9 mouse cellular contexts compared by ENCODE assay signal in the genomic region with DNA sequence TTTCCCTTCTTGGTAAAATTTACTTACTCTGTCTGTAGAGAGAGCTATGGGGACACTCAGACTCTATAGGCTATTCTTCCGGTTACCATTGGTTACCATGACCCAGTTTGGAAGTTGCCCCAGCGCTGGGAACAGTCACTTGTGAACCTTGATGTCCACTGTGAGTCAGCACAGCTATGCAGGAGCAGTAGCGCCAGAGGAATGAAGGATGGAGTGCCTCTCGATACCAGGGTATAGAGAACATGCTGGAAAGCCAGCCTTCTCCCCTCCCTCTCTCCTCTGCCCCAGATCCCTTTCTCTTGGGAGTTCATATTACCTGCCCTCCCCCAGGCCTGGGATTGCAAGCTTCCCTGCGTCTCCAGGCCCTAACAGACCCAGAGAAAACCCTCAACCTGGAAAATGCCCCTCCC.
A peak's percentile ranks its signal among the peaks of the same experiment; 100 is the strongest.
DNase-seq lines count a peak whose midpoint lies in the region; ATAC-seq lines count a peak whose summit lies in the region.
"Had no signal": no experiment of that assay in that cellular context is flagged by ENCODE, and none has a peak within 500 bp of the region (broad histone marks: within the 10 kb centered on the region; RNA-seq: fewer than 3 reads in every experiment).

No protein-coding gene starts in this region.

- WGBS in heart, embryonic 12.5 days = 48% methylated on average over 5 of the region's 5 CpGs
- 58% methylated on average over 5 of the region's 5 CpGs for WGBS in forebrain, embryonic 10.5 days
- WGBS in midbrain, embryonic 10.5 days = 64% methylated on average over 5 of the region's 5 CpGs

- H3K27me3 ChIP-seq in heart, embryonic 12.5 days (replicated peaks) = no peaks in the 10 kb centered on the region
- peaks cover 7% of the 10 kb centered on the region; the same call in 1 of the 2 replicates for H3K27me3 ChIP-seq in forebrain, embryonic 10.5 days (ENCODE audit: poor library complexity, severe bottlenecking)
- peaks cover 19% of the 10 kb centered on the region for H3K27me3 ChIP-seq in midbrain, embryonic 10.5 days (ENCODE audit: low read depth, poor library complexity, severe bottlenecking)

- H3K4me3 ChIP-seq in heart, embryonic 12.5 days = no peak overlapping the region
- no peak overlapping the region for H3K4me3 ChIP-seq in forebrain, embryonic 10.5 days
- H3K4me3 ChIP-seq in midbrain, embryonic 10.5 days = no peak overlapping the region

- H3K4me2 ChIP-seq in heart, embryonic 12.5 days = no peak overlapping the region

- peaks cover 80% of the 10 kb centered on the region for H3K4me1 ChIP-seq in heart, embryonic 12.5 days (replicated peaks)
- peaks cover 85% of the 10 kb centered on the region for H3K4me1 ChIP-seq in forebrain, embryonic 10.5 days
- H3K4me1 ChIP-seq in midbrain, embryonic 10.5 days = peaks cover 76% of the 10 kb centered on the region

- peak overlapping the region; percentile 52; the same call in 1 of the 2 replicates for H3K27ac ChIP-seq in heart, embryonic 12.5 days (ENCODE audit: poor library complexity, severe bottlenecking)
- H3K27ac ChIP-seq in forebrain, embryonic 10.5 days = peak overlapping the region; percentile 84
- peak overlapping the region; percentile 83 for H3K27ac ChIP-seq in midbrain, embryonic 10.5 days (replicated peaks)

- H3K9ac ChIP-seq in heart, embryonic 12.5 days = peak overlapping the region; percentile 31; the same call in 1 of the 2 replicates

- no peak for ATAC-seq in heart, embryonic 12.5 days (ENCODE audit: insufficient number of reproducible peaks, low FRiP score)
- ATAC-seq: inflammation-experienced regulatory T-cells, adult 6 months had no signal

- H3K9me3 ChIP-seq in heart, embryonic 12.5 days (replicated peaks) = 0 out of 2 replicates have a peak, but pooled peaks cover 2% of the 10 kb centered on the region
- H3K9me3 ChIP-seq in forebrain, embryonic 10.5 days = no peaks in the 10 kb centered on the region; the same call in 1 of the 2 replicates
- H3K9me3 ChIP-seq in midbrain, embryonic 10.5 days (replicated peaks) = peaks cover 4% of the 10 kb centered on the region; the same call in 1 of the 2 replicates

- no peak for DNase-seq in heart, adult 18-20 months
- peak; percentile 79 for DNase-seq in Muller cell, postnatal 12 days (ENCODE audit: inconsistent ontology term)
- DNase-seq in forebrain, embryonic 10.5 days (ENCODE audit: extremely low spot score, low spot score) = no peak
- DNase-seq in midbrain, embryonic 10.5 days (ENCODE audit: low spot score) = no peak
- DNase-seq in thymus, postnatal 25 days = no peak
- no peak for DNase-seq in kidney, adult 8-10 months
- DNase-seq in layer of hippocampus, postnatal 14 days (ENCODE audit: low spot score in 2 of 2) = no peak

- no peaks in the 10 kb centered on the region for H3K36me3 ChIP-seq in heart, embryonic 12.5 days
- H3K36me3 ChIP-seq in forebrain, embryonic 10.5 days (replicated peaks) = no peaks in the 10 kb centered on the region
- H3K36me3 ChIP-seq in midbrain, embryonic 10.5 days = no peaks in the 10 kb centered on the region
